16 mouse cellular contexts compared by ENCODE assay signal in the genomic region with DNA sequence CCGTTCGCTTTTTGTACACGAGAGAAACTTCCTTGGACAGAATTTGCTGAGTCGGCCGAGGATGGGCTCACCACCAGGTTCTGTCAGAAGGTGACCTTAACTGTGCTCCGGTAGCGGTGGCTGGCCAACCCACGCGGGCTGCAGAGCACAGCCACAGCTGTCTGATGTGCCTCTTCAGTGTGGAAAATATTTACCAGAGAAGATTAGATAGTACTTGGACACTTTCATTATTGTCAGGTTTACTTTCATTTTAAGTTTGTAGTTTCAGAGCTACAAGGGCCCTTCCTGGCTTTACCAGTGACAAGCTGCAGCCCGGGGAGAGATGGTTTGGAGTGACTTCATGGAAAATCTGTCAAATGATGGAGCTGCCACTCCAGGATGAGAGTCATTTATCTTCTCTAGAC. TPM values are rescaled to one million over a fixed set of nuclear protein-coding genes. Genes with fewer than 3 reads are reported as not detected.
DNase-seq lines count a peak whose midpoint lies in the region; ATAC-seq and TF ChIP-seq lines count a peak whose summit lies in the region.
"Had no signal": no experiment of that assay in that cellular context is flagged by ENCODE, and none has a peak within 500 bp of the region (broad histone marks: within the 10 kb centered on the region; RNA-seq: fewer than 3 reads in every experiment).

No protein-coding gene starts in this region.

- no peak; the same call in 1 of the 2 replicates for ATAC-seq in lung, postnatal 0 days
- peak; percentile 13; the same call in 1 of the 2 replicates for ATAC-seq in granulocyte monocyte progenitor cell, adult 5-6 weeks (replicated peaks; ENCODE audit: poor library complexity, severe bottlenecking)
- ATAC-seq: forebrain, embryonic 13.5 days had no signal

- H3K4me3 ChIP-seq in kidney, adult 2 months (ENCODE audit: insufficient read depth, low read depth, low read length) = no peak overlapping the region
- no peak overlapping the region for H3K4me3 ChIP-seq in lung, postnatal 0 days (ENCODE audit: low read depth, low read length)
- H3K4me3 ChIP-seq in small intestine, adult 2 months (ENCODE audit: low read depth, low read length) = peak overlapping the region; percentile 23
- H3K4me3 ChIP-seq: embryonic facial prominence, embryonic 15.5 days; forebrain, embryonic 13.5 days; hindbrain, embryonic 13.5 days; limb, embryonic 10.5 days; megakaryocyte, embryonic 14.5 days; myocyte had no signal

- H3K27me3 ChIP-seq in kidney, adult 2 months (replicated peaks; ENCODE audit: control insufficient read depth, insufficient read depth, low read length) = no peaks in the 10 kb centered on the region
- no peaks in the 10 kb centered on the region for H3K27me3 ChIP-seq in lung, postnatal 0 days (replicated peaks; ENCODE audit: insufficient read depth, low read length)
- no peaks in the 10 kb centered on the region for H3K27me3 ChIP-seq in small intestine, adult 2 months (ENCODE audit: control insufficient read depth, insufficient read depth, low read length)
- H3K27me3 ChIP-seq: embryonic facial prominence, embryonic 15.5 days; forebrain, embryonic 13.5 days; hindbrain, embryonic 13.5 days had no signal

- no peak for TF ChIP-seq EP300 in lung, postnatal 0 days (IDR thresholded peaks at IDR 0.05)

- H3K27ac ChIP-seq in kidney, adult 2 months (ENCODE audit: insufficient read depth, low read depth, low read length) = no peak overlapping the region
- H3K27ac ChIP-seq in lung, postnatal 0 days (ENCODE audit: low read length) = no peak overlapping the region
- 0 out of 2 replicates have a peak overlapping the region, but pooled peaks have one; percentile 10 for H3K27ac ChIP-seq in small intestine, adult 2 months (ENCODE audit: insufficient read depth, low read depth, low read length)
- H3K27ac ChIP-seq: embryonic facial prominence, embryonic 15.5 days; forebrain, embryonic 13.5 days; hindbrain, embryonic 13.5 days; kidney, postnatal 0 days; limb, embryonic 10.5 days had no signal

- no peak for TF ChIP-seq CTCF in kidney, adult 2 months (conservative IDR thresholded peaks at IDR 0.05; ENCODE audit: insufficient read depth, insufficient read length, low read depth, low read length)
- TF ChIP-seq CTCF in lung, postnatal 0 days (IDR thresholded peaks at IDR 0.05) = no peak
- TF ChIP-seq CTCF in small intestine, adult 2 months (IDR thresholded peaks at IDR 0.05; ENCODE audit: extremely low read depth, insufficient read length, insufficient replicate concordance, low read depth, low read length) = no peak

- peak; percentile 61 for DNase-seq in kidney, adult 2 months
- DNase-seq in kidney, adult 18-20 months = no peak
- peak; percentile 18 for DNase-seq in lung, postnatal 0 days (ENCODE audit: low spot score)
- no peak for DNase-seq in lung, postnatal 36 days
- no peak for DNase-seq in adrenal gland, postnatal 36 days
- DNase-seq: adrenal gland, postnatal 25 days; right cerebral cortex, postnatal 4 days had no signal

- no peaks in the 10 kb centered on the region for H3K9me3 ChIP-seq in lung, postnatal 0 days (ENCODE audit: low read length)
- H3K9me3 ChIP-seq: embryonic facial prominence, embryonic 15.5 days; forebrain, embryonic 13.5 days; hindbrain, embryonic 13.5 days; limb, embryonic 10.5 days had no signal

- H3K9ac ChIP-seq in lung, postnatal 0 days (replicated peaks; ENCODE audit: low read depth) = no peak overlapping the region
- H3K9ac ChIP-seq: embryonic facial prominence, embryonic 15.5 days; forebrain, embryonic 13.5 days; hindbrain, embryonic 13.5 days had no signal

- no peaks in the 10 kb centered on the region for H3K36me3 ChIP-seq in kidney, adult 2 months (ENCODE audit: control insufficient read depth, insufficient read depth, low read length)
- no peaks in the 10 kb centered on the region for H3K36me3 ChIP-seq in lung, postnatal 0 days (ENCODE audit: insufficient read depth, low read length)
- no peaks in the 10 kb centered on the region for H3K36me3 ChIP-seq in small intestine, adult 2 months (ENCODE audit: control insufficient read depth, insufficient read depth, low read length)
- H3K36me3 ChIP-seq: embryonic facial prominence, embryonic 15.5 days; hindbrain, embryonic 13.5 days; limb, embryonic 10.5 days had no signal

- WGBS in kidney, adult 2 months = 40% methylated on average over 10 of the region's 10 CpGs
- 45% methylated on average over 10 of the region's 10 CpGs for WGBS in lung, postnatal 0 days
- WGBS in small intestine, adult 2 months = 13% methylated on average over 10 of the region's 10 CpGs

- no peaks in the 10 kb centered on the region; the same call in 1 of the 2 replicates for H3K4me1 ChIP-seq in kidney, adult 2 months (ENCODE audit: control insufficient read depth, insufficient read depth, low read length)
- H3K4me1 ChIP-seq in lung, postnatal 0 days (ENCODE audit: insufficient read depth, low read depth, low read length) = no peaks in the 10 kb centered on the region
- no peaks in the 10 kb centered on the region; the same call in 1 of the 2 replicates for H3K4me1 ChIP-seq in small intestine, adult 2 months (ENCODE audit: control insufficient read depth, insufficient read depth, insufficient read length, low read length)
- H3K4me1 ChIP-seq: embryonic facial prominence, embryonic 15.5 days; forebrain, embryonic 13.5 days; hindbrain, embryonic 13.5 days; limb, embryonic 10.5 days had no signal

- 0 out of 2 replicates have a peak overlapping the region, but pooled peaks have one; percentile 8 for H3K4me2 ChIP-seq in lung, postnatal 0 days (replicated peaks; ENCODE audit: low read depth, low read length)
- H3K4me2 ChIP-seq: embryonic facial prominence, embryonic 15.5 days; forebrain, embryonic 13.5 days; hindbrain, embryonic 13.5 days had no signal

- no peak for TF ChIP-seq POLR2A in kidney, adult 2 months (IDR thresholded peaks at IDR 0.05; ENCODE audit: low read depth, low read length)
- TF ChIP-seq POLR2A in small intestine, adult 2 months (IDR thresholded peaks at IDR 0.05; ENCODE audit: low read depth, low read length) = no peak

RNA-seq across cellular contexts. Expression of a gene that starts 23.6 kb away (rescaled TPM):
- polyA plus RNA-seq in kidney, adult 2 months (2012; rRNA removed) = 58.4 and 58.5 TPM in 2 replicates
- 0.27 and 0.33 TPM in 2 replicates for polyA plus RNA-seq in lung, postnatal 0 days (2015; fragmentation: Nextera tagmentation; extraction: Ambion mirVana)
- not detected in 2 replicates for total RNA-seq in granulocyte monocyte progenitor cell, adult 5-6 weeks (2014; fragmentation: Nextera tagmentation)
- 0.31 TPM in 1 of 2 replicates, not detected in the other for total RNA-seq in granulocyte monocyte progenitor cell, adult 5-6 weeks (2017)
- polyA plus RNA-seq in small intestine, adult 2 months (2012; rRNA removed) = 1.0 and 1.6 TPM in 2 replicates
- under 1 TPM; 0.40 to 0.76 TPM for total RNA-seq in adrenal gland, postnatal 36 days (2021)
- polyA plus RNA-seq: forebrain, embryonic 13.5 days; limb, embryonic 10.5 days had no signal

Comparison
In these comparisons a context has a peak if more than half of its experiments do, and no peak if none do; other contexts are left out.
1. DNase-seq: peak in kidney, adult 2 months (single experiment) and lung, postnatal 0 days (single experiment); none in kidney, adult 18-20 months (single experiment), lung, postnatal 36 days (single experiment) and adrenal gland, postnatal 36 days (0 of 2).
2. RNA of a gene that starts 23.6 kb away (polyA plus RNA-seq): 58.4 to 58.5 TPM in kidney, adult 2 months; 1.0 to 1.6 TPM in small intestine, adult 2 months and 0.27 to 0.33 TPM in lung, postnatal 0 days; every median in the first group is over 10 times any median in the second.